Mouse (Mus musculus) neural tube, embryonic 11.5 days (tissue): ENCODE measurements around the gene Pappa2. TPM values are rescaled to one million over a fixed set of nuclear protein-coding genes. Genes with fewer than 3 reads are reported as not detected.

Experiments
- ATAC-seq: fragments of 200-750 bp; cut with Nextera tagmentation; 2 replicates; pipeline ENCODE4 v1.8.0; 2017; ENCODE audit warnings: moderate number of reproducible peaks, mild to moderate bottlenecking, moderate TSS enrichment, moderate library complexity; ENCODE audit not compliant: insufficient read depth, low FRiP score, low TSS enrichment
- DNase-seq: peaks from one replicate; pipeline ENCODE4 v3.0.0-alpha.2; 2015; ENCODE audit warnings: low spot score
- H3K27ac ChIP-seq: fragments of 300-500 bp; sonication (generic); 2 replicates; pipeline ENCODE4 v1.5.1; 2014; ENCODE audit warnings: low read depth, mild to moderate bottlenecking, low read length
- H3K27me3 ChIP-seq: fragments of 300-500 bp; sonication (generic); 2 replicates; pipeline ENCODE4 v1.6.1; 2014; ENCODE audit warnings: mild to moderate bottlenecking, low read length, mixed read lengths; ENCODE audit not compliant: control insufficient read depth, insufficient read depth
- H3K36me3 ChIP-seq: fragments of 300-500 bp; sonication (generic); 2 replicates; pipeline ENCODE4 v1.6.1; 2014; ENCODE audit warnings: mild to moderate bottlenecking, low read length, moderate library complexity, mixed read lengths; ENCODE audit not compliant: control insufficient read depth, insufficient read depth
- H3K4me1 ChIP-seq: fragments of 300-500 bp; sonication (generic); 2 replicates; pipeline ENCODE4 v1.6.1; 2014; ENCODE audit warnings: low read length, mixed read lengths; ENCODE audit not compliant: control insufficient read depth, insufficient read depth
- H3K4me2 ChIP-seq: fragments of 300-500 bp; sonication (generic); 2 replicates; pipeline ENCODE4 v1.6.1; 2014; ENCODE audit warnings: low read depth, mild to moderate bottlenecking, moderate library complexity
- H3K4me3 ChIP-seq: fragments of 300-500 bp; sonication (generic); 2 replicates; pipeline ENCODE4 v1.5.1; 2014; ENCODE audit warnings: low read depth, low read length
- H3K9ac ChIP-seq: fragments of 300-500 bp; sonication (generic); 2 replicates; pipeline ENCODE4 v1.6.1; 2014; ENCODE audit warnings: mild to moderate bottlenecking, low read length
- H3K9me3 ChIP-seq: fragments of 300-500 bp; sonication (generic); 2 replicates; pipeline ENCODE4 v1.6.1; 2016; ENCODE audit warnings: low read length; ENCODE audit not compliant: control insufficient read depth
- WGBS: fragments of 180-500 bp; shearing (Covaris S2); extraction: QIAGEN DNeasy Blood & Tissue Kit; methylation state at CpG from one replicate; pipeline ENCODE4 v1.1.7; 2014; 5-methylcytosine and 5-hydroxymethylcytosine counted together
- polyA plus RNA-seq: library from polyadenylated mRNA; unstranded; fragments of >200 nt; fragmentation: Nextera tagmentation; extraction: Ambion mirVana; gene quantifications from 2 replicates; pipeline ENCODE4 v1.2.1, GENCODE M21; 2014

Gene Pappa2
- polyA plus RNA-seq, 1 experiment from 2014 or later = 4.6 TPM

DNA sequence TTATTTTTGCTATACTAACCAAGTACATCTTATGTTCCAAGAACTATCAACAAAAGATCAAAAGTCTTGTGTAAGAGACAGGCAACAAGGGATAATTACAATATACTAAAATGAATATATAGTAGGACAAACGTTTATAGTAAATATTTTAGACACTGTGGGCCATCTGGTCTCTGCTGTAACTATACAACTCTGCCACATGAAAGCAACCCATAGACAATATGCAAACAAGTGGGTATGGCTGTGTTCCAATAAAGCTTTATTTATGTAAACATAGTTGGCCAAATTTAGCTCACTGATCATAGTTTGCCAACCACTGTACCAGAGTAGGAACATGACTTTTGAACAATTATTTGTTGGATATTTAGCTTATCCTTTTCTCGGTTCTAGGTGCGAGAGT, 50.9 kb downstream of the Pappa2 start:
- Histone ChIP-seq H3K9me3 (no peaks in the 10 kb centered on the region), H3K4me2 (no peak overlapping the region), H3K27me3 (no peaks in the 10 kb centered on the region), H3K27ac (no peak overlapping the region), H3K4me1 (no peaks in the 10 kb centered on the region), H3K4me3 (no peak overlapping the region), H3K36me3 (no peaks in the 10 kb centered on the region), H3K9ac (no peak overlapping the region)
- ATAC-seq (no peak), DNase-seq (no peak)
- WGBS = 83% methylated on average over 3 of the region's 3 CpGs

DNA sequence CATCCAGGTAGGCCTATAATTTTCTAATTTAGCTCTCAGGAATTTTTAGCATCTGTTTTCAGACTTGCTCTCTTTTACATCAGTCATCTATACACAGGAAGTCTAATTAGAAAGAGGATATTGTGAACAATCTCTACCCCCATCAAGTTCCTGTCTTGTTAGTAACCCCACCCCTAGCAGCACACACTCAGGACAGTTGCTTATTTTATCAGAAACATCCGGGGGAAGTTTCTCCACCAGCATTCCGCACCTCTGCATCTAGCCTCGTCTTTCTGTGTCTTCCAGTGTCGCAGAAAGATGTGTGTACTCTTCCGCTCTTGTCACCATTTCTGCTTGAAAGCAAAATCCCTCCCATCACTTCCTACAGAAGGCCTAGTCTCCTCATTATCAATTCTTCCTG, 59.8 kb downstream of the Pappa2 start:
- Histone ChIP-seq H3K27ac (no peak overlapping the region), H3K4me2 (no peak overlapping the region), H3K4me1 (no peaks in the 10 kb centered on the region), H3K9ac (no peak overlapping the region), H3K36me3 (no peaks in the 10 kb centered on the region), H3K9me3 (no peaks in the 10 kb centered on the region), H3K4me3 (no peak overlapping the region), H3K27me3 (no peaks in the 10 kb centered on the region)
- DNase-seq (no peak), ATAC-seq (no peak)
- 87% methylated on average over 5 of the region's 5 CpGs for WGBS

DNA sequence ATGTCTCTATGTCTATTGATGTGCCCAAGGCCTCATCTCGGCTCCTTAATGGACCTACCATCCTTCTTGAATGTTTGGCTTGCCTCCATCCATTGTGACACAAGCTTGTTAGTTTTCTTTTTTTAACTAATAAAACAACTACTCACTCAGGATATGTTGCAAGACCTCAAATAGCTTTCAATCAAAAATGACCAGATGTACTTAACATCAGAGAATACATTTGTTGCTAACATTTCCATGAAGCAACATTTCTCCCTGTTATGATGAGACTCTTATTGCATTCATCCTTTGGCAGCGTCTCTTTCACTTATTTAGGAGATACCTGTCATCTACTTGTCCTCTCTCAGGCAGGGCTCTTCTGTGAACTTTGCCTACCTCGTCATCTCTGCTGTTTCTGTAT, 61.4 kb downstream of the Pappa2 start:
- Histone ChIP-seq H3K9me3 (no peaks in the 10 kb centered on the region), H3K27me3 (no peaks in the 10 kb centered on the region), H3K4me2 (no peak overlapping the region), H3K36me3 (no peaks in the 10 kb centered on the region), H3K4me3 (no peak overlapping the region), H3K27ac (no peak overlapping the region), H3K9ac (no peak overlapping the region), H3K4me1 (no peaks in the 10 kb centered on the region)
- ATAC-seq (no peak), DNase-seq (no peak)
- WGBS = 76% methylated on average over 3 of the region's 3 CpGs

DNA sequence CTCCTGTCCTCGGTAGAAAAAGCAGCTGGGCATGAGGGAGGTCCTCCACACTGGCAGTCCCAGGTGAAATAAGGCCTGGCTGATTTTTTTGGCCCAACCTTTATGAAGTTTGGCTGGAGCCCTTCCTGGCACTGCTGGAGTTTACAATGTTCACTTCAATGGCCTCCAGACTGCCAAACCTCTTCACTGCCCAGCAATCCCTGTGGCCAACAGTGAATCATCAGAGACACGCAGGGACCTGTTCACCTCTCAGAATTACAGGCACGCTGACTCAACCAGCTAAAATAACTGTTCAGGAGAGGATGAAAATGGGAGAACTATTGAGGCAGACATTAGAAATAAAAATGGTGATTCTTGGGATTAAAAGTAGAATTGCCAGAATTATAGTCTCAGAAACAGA, 63.2 kb downstream of the Pappa2 start:
- H3K9ac ChIP-seq = no peak overlapping the region
- WGBS = 86% methylated on average over 3 of the region's 3 CpGs
- no peak for DNase-seq

DNA sequence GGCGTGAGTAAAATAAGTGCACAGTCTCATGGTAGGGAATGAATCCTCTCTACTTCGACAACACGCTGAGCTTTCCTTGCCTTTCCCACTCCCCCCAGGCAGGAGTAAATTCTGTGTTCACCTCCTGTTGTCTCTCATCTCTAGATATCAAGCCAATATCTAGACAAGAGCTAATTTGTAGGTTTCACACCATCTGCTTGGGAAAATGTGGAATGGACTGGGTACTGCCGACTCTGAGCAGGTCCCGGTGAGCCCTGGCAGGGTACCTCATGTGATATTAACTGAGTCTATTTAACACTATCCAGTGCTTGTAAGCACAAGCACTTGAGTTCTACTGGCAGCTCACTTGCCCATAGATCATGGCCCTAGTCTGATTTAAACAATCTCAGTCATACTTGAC, 64.7 kb downstream of the Pappa2 start:
- no peak for DNase-seq
- no peak for ATAC-seq
- H3K4me3 ChIP-seq = no peak overlapping the region
- no peaks in the 10 kb centered on the region for H3K4me1 ChIP-seq
- WGBS = 91% methylated on average over 5 of the region's 5 CpGs
- no peaks in the 10 kb centered on the region for H3K36me3 ChIP-seq
- no peak overlapping the region for H3K9ac ChIP-seq
- H3K27me3 ChIP-seq = no peaks in the 10 kb centered on the region
- H3K9me3 ChIP-seq = no peaks in the 10 kb centered on the region
- no peak overlapping the region for H3K4me2 ChIP-seq
- no peak overlapping the region for H3K27ac ChIP-seq

More for the DNA sequence above, 63.2 kb downstream of the Pappa2 start:
- H3K4me1 ChIP-seq = no peaks in the 10 kb centered on the region
- H3K4me2 ChIP-seq = no peak overlapping the region
- no peak for ATAC-seq
- H3K27ac ChIP-seq = no peak overlapping the region
- no peaks in the 10 kb centered on the region for H3K36me3 ChIP-seq
- no peaks in the 10 kb centered on the region for H3K27me3 ChIP-seq
- H3K4me3 ChIP-seq = no peak overlapping the region
- no peaks in the 10 kb centered on the region for H3K9me3 ChIP-seq

DNA sequence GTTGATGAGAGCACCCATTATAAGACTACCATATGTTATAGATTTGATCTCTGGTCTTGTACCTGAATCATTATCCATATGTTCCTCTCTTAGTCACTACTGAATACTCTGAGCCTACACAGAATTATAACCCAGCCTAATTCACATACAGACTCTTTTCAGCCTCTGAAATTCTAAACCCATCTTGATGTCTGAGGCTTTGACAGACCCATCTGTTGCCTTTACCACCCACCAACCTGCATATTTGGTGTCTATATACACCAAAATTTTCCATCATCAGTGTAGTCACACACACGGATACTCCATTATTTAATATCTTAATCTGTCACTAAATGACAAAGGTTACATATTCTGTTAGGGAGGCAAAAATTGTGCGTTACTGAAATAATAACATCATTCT, 69.6 kb downstream of the Pappa2 start:
- WGBS = 89% methylated on average over 2 of the region's 2 CpGs
- H3K9ac ChIP-seq = no peak overlapping the region

DNA sequence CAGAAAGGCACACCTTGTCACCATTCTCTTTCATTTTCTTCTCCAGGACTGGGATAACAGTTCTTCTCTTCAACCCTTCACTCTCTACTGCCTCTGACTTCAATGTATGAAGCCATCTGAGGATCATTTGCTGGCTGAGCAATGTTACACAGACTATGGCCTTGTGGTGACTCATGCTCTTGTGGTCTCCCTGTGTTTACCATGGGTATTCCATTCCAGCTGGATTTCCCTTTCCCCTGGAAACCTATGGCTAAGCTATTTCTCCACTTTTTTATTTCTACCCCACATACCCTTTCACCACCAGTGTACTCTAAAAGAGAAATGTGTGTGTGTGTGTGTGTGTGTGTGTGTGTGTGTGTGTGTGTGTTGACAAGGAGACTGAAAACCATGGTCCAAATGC, 83.0 kb downstream of the Pappa2 start:
- Histone ChIP-seq H3K9me3 (no peaks in the 10 kb centered on the region), H3K27me3 (no peaks in the 10 kb centered on the region), H3K4me3 (no peak overlapping the region), H3K4me1 (no peaks in the 10 kb centered on the region), H3K9ac (no peak overlapping the region), H3K27ac (no peak overlapping the region), H3K36me3 (no peaks in the 10 kb centered on the region), H3K4me2 (no peak overlapping the region)
- ATAC-seq (no peak), DNase-seq (no peak)

More for the DNA sequence above, 69.6 kb downstream of the Pappa2 start:
- H3K9me3 ChIP-seq = no peaks in the 10 kb centered on the region
- H3K36me3 ChIP-seq = no peaks in the 10 kb centered on the region
- H3K27ac ChIP-seq = no peak overlapping the region
- no peak for ATAC-seq
- H3K27me3 ChIP-seq = no peaks in the 10 kb centered on the region
- no peak for DNase-seq
- no peaks in the 10 kb centered on the region for H3K4me1 ChIP-seq
- no peak overlapping the region for H3K4me3 ChIP-seq
- H3K4me2 ChIP-seq = no peak overlapping the region

DNA sequence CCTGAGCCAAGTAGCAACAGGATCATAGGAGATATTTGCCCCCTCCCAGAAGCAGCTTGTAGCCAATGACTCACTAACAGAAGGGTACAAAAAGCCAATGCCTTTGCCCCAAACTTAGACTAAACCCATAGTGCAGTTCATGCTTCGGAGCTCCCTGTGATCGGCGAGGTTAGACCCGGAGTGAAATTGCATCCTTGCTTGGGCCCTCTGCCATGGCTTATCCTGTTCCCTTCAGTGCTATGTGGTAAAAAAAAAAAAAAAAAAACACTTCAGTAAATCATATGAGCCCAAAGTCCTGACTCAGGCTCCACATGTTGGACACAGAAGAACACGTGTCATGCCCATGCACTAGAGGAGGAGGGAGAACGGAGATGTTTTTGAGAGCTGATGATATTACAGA, 85.8 kb downstream of the Pappa2 start:
- H3K9ac ChIP-seq = no peak overlapping the region
- WGBS = 95% methylated on average over 6 of the region's 6 CpGs
- no peaks in the 10 kb centered on the region for H3K36me3 ChIP-seq
- no peaks in the 10 kb centered on the region for H3K27me3 ChIP-seq
- H3K27ac ChIP-seq = no peak overlapping the region
- ATAC-seq (no peak), DNase-seq (no peak)
- no peaks in the 10 kb centered on the region for H3K9me3 ChIP-seq
- no peak overlapping the region for H3K4me2 ChIP-seq
- H3K4me1 ChIP-seq = no peaks in the 10 kb centered on the region
- H3K4me3 ChIP-seq = no peak overlapping the region

DNA sequence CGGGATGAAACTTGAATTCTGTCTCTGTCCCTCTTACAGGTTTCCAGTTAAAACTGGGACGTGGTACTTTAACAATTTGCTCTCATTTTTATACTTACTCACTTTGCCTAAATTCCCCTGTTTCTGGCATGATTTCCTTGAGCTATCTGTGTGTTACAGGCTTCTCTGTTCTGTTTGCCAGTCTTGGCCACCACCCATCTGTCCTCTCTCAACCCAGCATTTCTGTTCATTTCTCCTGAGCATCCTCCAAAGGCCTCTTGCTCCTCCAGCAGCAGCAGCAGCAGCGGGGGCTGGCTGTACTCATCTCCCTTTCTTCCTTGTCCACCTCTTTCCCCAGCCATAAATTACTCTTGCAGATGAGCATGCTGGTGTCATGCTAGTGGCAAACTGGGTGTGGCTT, 104.8 kb downstream of the Pappa2 start:
- no peak overlapping the region for H3K27ac ChIP-seq

More for the DNA sequence above, 104.8 kb downstream of the Pappa2 start:
- DNase-seq = no peak
- Histone ChIP-seq H3K27me3 (no peaks in the 10 kb centered on the region), H3K4me2 (no peak overlapping the region), H3K4me3 (no peak overlapping the region), H3K9me3 (no peaks in the 10 kb centered on the region), H3K36me3 (no peaks in the 10 kb centered on the region), H3K9ac (no peak overlapping the region), H3K4me1 (no peaks in the 10 kb centered on the region)
- no peak for ATAC-seq
- WGBS = 85% methylated on average over 3 of the region's 3 CpGs
